Mouse (Mus musculus): ENCODE results near the gene Rpap2. TPM values are rescaled to one million over a fixed set of nuclear protein-coding genes. Genes with fewer than 3 reads are reported as not detected.

Gene Rpap2
- total and polyA plus RNA-seq, 3 experiments: 24.3 to 38.1 (median 28.3) TPM

DNA sequence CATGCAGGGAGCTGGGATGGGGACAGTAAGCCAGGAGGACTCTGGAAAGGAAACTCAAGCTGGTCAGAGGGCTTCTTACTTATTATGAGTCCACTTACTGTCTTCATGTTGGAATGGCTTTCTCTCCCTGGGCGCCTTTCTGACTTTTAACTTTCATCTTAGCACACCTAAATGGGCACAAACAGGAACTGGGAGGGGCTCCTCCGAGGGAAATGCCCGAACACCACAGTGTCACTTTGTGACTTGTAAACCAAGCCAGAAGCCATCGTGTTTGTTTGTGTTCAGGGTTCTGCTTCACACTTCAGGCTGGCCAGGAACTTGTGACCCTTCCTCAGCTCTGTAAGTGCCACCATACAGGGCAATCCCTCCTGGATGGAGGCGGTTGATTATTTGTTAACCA is 42.8 kb upstream of the Rpap2 start:
- H3K4me3 ChIP-seq (replicated peaks in 1 of 3; ENCODE audit: low read depth in 2 of 3, low read length in 2 of 3, poor library complexity in 1 of 3): no peak overlapping the region
- dilution Hi-C loops (cut with MboI; ENCODE audit: extremely low pct_ligation_motif_present, extremely low pct_unique_long_range_greater_than_20kb, low sequenced_read_pairs): no loop called here
- H3K9ac ChIP-seq (ENCODE audit: insufficient read depth, low read depth): no peak overlapping the region
- H3K79me2 ChIP-seq (replicated peaks; ENCODE audit: control insufficient read depth, extremely low read depth, insufficient read depth, poor library complexity, severe bottlenecking): no peaks in the 10 kb centered on the region
- no peak overlapping the region for H3K27ac ChIP-seq (ENCODE audit: insufficient read depth, low read depth)
- no peak for DNase-seq (ENCODE audit: extremely low read depth)
- no peaks in the 10 kb centered on the region for H3K9me3 ChIP-seq (replicated peaks; ENCODE audit: low read length)
- peaks cover 30 to 72% of the 10 kb centered on the region in 2 experiments for H3K36me3 ChIP-seq (replicated peaks in 1 of 2; ENCODE audit: control insufficient read depth in 1 of 2, insufficient read depth in 1 of 2, low read length in 1 of 2)
- no peaks in the 10 kb centered on the region for H3K27me3 ChIP-seq (replicated peaks)
- no peak overlapping the region for H3K4me2 ChIP-seq (ENCODE audit: insufficient read depth, low read depth, poor library complexity, severe bottlenecking)
- peaks cover 0 to 11% of the 10 kb centered on the region in 2 experiments; a peak in 2 of 4 replicates for H3K4me1 ChIP-seq (ENCODE audit: control insufficient read depth in 1 of 2, insufficient read depth in 2 of 2)
- TF ChIP-seq EP300 (IDR thresholded peaks at IDR 0.05; ENCODE audit: low read length) (no peak), MAX (IDR thresholded peaks at IDR 0.05; ENCODE audit: low read length) (no peak), E2F4 (IDR thresholded peaks at IDR 0.05; ENCODE audit: insufficient replicate concordance, low read depth, low read length) (no peak), ELF1 (IDR thresholded peaks at IDR 0.05; ENCODE audit: low read depth, low read length) (no peak), GABPA (IDR thresholded peaks at IDR 0.05; ENCODE audit: insufficient replicate concordance, low read depth, low read length) (no peak), USF1 (IDR thresholded peaks at IDR 0.05; ENCODE audit: low read depth, low read length) (no peak), BHLHE40 (IDR thresholded peaks at IDR 0.05; ENCODE audit: low read depth, low read length) (no peak), POLR2AphosphoS2 (IDR thresholded peaks at IDR 0.05; ENCODE audit: low read depth, low read length) (no peak), ZC3H11A (IDR thresholded peaks at IDR 0.05; ENCODE audit: low read depth, low read length) (no peak), MAFK (IDR thresholded peaks at IDR 0.05; ENCODE audit: insufficient replicate concordance, low read length) (no peak), NELFE (IDR thresholded peaks at IDR 0.05; ENCODE audit: low read depth, low read length) (no peak), MAZ (IDR thresholded peaks at IDR 0.05; ENCODE audit: low read depth, low read length) (no peak), USF2 (conservative IDR thresholded peaks at IDR 0.05; ENCODE audit: low read depth, low read length) (no peak)
- in situ Hi-C loops (cut with MboI; ENCODE audit: low pct_ligation_motif_present, low pct_unique_long_range_greater_than_20kb, low sequenced_read_pairs): no loop called here

DNA sequence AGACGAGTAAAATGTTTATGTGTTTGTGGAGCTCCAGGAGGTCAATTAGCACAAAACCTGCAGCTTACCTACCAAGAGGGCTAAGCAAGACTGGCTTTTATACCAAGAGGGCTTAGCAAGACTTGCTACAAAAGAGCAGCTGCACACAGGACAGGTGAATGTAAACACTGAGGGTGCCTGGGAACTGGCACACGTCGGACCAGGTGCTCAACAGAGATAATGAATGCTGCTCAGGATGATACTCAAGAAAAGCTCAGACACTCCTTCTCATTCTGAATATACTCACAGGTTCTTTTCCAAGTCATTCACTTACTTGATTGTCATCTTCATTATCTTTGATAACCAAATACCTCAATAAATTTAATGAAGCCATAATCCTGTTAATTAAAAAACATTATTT is 40.2 kb upstream of the Rpap2 start:
- Histone ChIP-seq H3K27ac (ENCODE audit: insufficient read depth, low read depth) (no peak overlapping the region), H3K27me3 (replicated peaks) (no peaks in the 10 kb centered on the region), H3K9ac (ENCODE audit: insufficient read depth, low read depth) (no peak overlapping the region), H3K9me3 (replicated peaks; ENCODE audit: low read length) (no peaks in the 10 kb centered on the region), H3K4me1 (ENCODE audit: control insufficient read depth in 1 of 2, insufficient read depth in 2 of 2) (peaks cover 0 to 11% of the 10 kb centered on the region in 2 experiments; a peak in 2 of 4 replicates), H3K79me2 (replicated peaks; ENCODE audit: control insufficient read depth, extremely low read depth, insufficient read depth, poor library complexity, severe bottlenecking) (no peaks in the 10 kb centered on the region), H3K4me3 (replicated peaks in 1 of 3; ENCODE audit: low read depth in 2 of 3, low read length in 2 of 3, poor library complexity in 1 of 3) (no peak overlapping the region), H3K4me2 (ENCODE audit: insufficient read depth, low read depth, poor library complexity, severe bottlenecking) (no peak overlapping the region), H3K36me3 (replicated peaks in 1 of 2; ENCODE audit: control insufficient read depth in 1 of 2, insufficient read depth in 1 of 2, low read length in 1 of 2) (peaks cover 34 to 78% of the 10 kb centered on the region in 2 experiments)
- dilution Hi-C loops (cut with MboI; ENCODE audit: extremely low pct_ligation_motif_present, extremely low pct_unique_long_range_greater_than_20kb, low sequenced_read_pairs) (no loop called here), in situ Hi-C loops (cut with MboI; ENCODE audit: low pct_ligation_motif_present, low pct_unique_long_range_greater_than_20kb, low sequenced_read_pairs) (no loop called here)
- DNase-seq (ENCODE audit: extremely low read depth): no peak
- no peak for TF ChIP-seq MEF2A (IDR thresholded peaks at IDR 0.05; ENCODE audit: borderline replicate concordance, low read depth, low read length)
- TF ChIP-seq E2F4 (IDR thresholded peaks at IDR 0.05; ENCODE audit: insufficient replicate concordance, low read depth, low read length): no peak
- TF ChIP-seq PAX5 (IDR thresholded peaks at IDR 0.05; ENCODE audit: low read length): no peak
- TF ChIP-seq POLR2A (IDR thresholded peaks at IDR 0.05; ENCODE audit: low read depth, low read length): no peak
- no peak for TF ChIP-seq CTCF (conservative IDR thresholded peaks at IDR 0.05 in 1 of 2, IDR thresholded peaks at IDR 0.05 in 1 of 2; ENCODE audit: low read depth in 2 of 2, low read length in 2 of 2)
- no peak for TF ChIP-seq MAFK (IDR thresholded peaks at IDR 0.05; ENCODE audit: insufficient replicate concordance, low read length)
- TF ChIP-seq TBP (conservative IDR thresholded peaks at IDR 0.05; ENCODE audit: low read depth, low read length): no peak
